Mouse (Mus musculus) erythroblast, embryonic 14.5 days (primary cell): ENCODE measurements around the gene Ppt2.

Source experiments
- GATA1 ChIP-seq: IDR thresholded peaks from 2 replicates; pipeline ENCODE4 v1.6.1; 2012; ENCODE audit warnings: low read length, inconsistent platforms, mixed read lengths
- TAL1 ChIP-seq: IDR thresholded peaks from 3 replicates; pipeline ENCODE4 v1.6.1; 2012; ENCODE audit warnings: low read length, inconsistent platforms, mixed read lengths

DNA sequence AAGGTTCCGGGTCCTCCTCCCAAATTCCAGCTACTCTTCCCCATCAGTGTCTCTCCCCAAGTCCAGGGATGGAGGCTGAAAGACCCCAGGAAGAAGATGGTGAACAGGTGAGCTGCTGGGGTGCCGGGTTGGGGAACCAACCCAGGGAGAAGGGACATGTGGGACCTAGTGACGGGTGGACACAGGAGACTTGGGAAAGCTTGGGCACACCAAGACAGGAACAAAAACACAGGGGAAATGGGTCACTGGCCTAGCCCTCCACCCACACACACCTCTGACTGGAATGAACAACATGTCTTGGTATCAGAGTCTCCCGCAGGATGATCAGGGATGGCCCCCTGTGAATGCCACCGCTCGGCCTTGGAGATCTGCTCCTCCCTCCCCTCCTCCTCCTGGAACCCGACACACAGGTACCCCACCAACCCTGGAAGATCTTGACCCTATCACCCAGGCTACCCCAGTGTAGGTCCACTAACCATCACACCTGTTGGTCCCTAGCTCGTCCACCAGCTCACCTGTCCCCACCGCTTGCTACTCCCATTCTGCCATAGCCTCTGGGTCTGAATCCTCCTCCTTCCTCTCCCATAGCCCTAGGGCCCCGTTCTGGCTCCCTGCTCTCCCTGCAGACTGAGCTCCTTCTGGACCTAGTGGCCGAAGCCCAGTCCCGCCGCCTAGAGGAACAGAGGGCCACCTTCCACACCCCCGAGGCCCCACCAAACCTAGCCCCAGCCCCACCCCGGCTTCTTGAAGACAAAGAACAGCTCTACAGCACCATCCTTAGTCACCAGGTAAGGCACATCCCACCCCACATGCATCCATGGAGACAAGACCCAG, 37.9 kb downstream of the Ppt2 start:
- TF ChIP-seq GATA1 (no peak), TAL1 (no peak)
